Mouse (Mus musculus) G1E (cell line): Measurements from ENCODE around the gene Tcte1.

ENCODE experiments used
- CTCF ChIP-seq: IDR thresholded peaks from 2 replicates; pipeline ENCODE4 v1.5.1; 2012; ENCODE audit warnings: low read depth, low read length, inconsistent platforms, mixed read lengths
- GATA1 ChIP-seq: IDR thresholded peaks from 2 replicates; pipeline ENCODE4 v1.6.1; 2012; ENCODE audit warnings: borderline replicate concordance, low read length, inconsistent platforms, mixed read lengths
- TAL1 ChIP-seq: conservative IDR thresholded peaks from 2 replicates; pipeline ENCODE4 v1.6.1; 2012; ENCODE audit warnings: low read depth, low read length, inconsistent platforms, mixed read lengths

GRCm38 (mm10) chr17:45582188-45582587, 59.0 kb downstream of the Tcte1 start:
- no peak for TF ChIP-seq CTCF
- TF ChIP-seq GATA1: no peak
- TF ChIP-seq TAL1: 0 out of 2 replicates have a peak, but pooled peaks have one; percentile 28
